Mouse (Mus musculus) left cerebral cortex, postnatal 4 days (tissue): ENCODE measurements around the gene Erc1. TPM values are rescaled to one million over a fixed set of nuclear protein-coding genes. Genes with fewer than 3 reads are reported as not detected.
"Not testable (repeated sequence)": the region's sequence is repeated elsewhere in the genome, so short reads cannot be mapped to it uniquely, and the experiment has no call there.

Experiments used
- DNase-seq: peaks from one replicate; pipeline ENCODE4 v3.0.0-alpha.2; 2022
- intact Hi-C: fragments of 180-260 bp; cut with DNase I; formaldehyde crosslinking; loops from one replicate; pipeline ENCODE4 v1.15.1; 2025
- total RNA-seq, 2 experiments: library from RNA; stranded (reverse); gene quantifications; 2 replicates each; pipeline ENCODE4 v1.2.3; 2021

Gene Erc1
- total RNA-seq = 100 to 1,000 TPM; 135 TPM

DNA sequence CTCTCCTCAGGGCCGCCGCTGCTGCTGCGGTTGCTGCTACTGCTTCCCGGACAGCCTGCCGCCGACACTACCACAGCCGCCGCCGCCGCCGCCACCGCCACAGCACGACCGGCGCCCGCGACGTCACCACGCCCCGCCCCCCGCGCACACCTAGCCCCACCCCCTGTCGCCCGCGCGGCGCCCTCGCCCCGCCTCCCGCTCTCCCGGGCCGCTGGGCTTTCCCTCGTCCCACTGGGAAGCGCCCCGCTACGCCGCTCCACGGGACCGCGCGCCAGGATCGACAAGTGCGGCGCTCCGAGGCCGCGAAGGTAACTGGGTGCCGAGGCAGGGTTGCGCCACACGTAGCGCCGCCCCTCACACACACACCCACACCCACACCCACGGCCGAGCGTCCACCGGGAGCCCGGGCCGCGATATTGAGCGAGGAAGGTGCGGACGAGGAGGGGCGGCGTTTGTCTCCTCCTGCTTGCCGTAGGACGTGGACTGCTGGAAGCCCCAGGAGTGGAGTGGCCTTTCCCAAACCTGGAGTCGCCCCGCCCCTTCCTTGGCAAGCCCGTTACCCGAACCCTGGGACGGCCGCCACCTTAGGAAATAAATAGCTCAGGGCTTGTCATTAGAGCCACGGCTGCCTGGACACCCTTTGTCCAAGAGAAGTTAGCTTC is at the start of gene Erc1:
TSS of gene Erc1 (minus strand) at position 134 of the 662 bp plus-strand sequence.
- DNase-seq = peak; percentile 96
- intact Hi-C loops = loop anchor here (10.0 kb wide), 1 partner anchor 57 kb away; the partner anchor contains the start of gene Rad52

DNA sequence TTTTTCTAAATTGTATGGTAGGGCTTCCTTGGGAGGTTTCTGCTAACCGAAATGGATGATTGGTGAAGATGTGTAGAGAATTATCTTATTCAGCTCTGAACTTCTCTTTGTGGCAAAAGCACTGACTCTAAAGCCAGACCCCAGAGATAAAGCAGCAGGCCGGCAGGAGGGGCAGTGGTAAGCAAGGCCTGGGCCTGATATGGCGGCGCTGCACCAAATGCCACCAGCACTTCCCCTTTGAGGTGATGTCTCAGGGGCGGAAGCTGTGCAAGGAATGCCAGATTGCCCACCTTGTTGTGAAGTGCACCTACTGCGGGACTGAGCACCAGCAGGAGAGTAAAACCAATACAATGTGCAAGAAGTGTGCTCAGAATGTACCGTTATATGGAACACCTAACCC is 44.7 kb upstream of the Erc1 start:
- DNase-seq = no peak
- intact Hi-C loops = no loop called here

- DNase-seq = no peak
- intact Hi-C loops = no loop called here
Observed at GRCm38 (mm10) chr6:119883151-119883550, 35.2 kb upstream of the Erc1 start.

DNA sequence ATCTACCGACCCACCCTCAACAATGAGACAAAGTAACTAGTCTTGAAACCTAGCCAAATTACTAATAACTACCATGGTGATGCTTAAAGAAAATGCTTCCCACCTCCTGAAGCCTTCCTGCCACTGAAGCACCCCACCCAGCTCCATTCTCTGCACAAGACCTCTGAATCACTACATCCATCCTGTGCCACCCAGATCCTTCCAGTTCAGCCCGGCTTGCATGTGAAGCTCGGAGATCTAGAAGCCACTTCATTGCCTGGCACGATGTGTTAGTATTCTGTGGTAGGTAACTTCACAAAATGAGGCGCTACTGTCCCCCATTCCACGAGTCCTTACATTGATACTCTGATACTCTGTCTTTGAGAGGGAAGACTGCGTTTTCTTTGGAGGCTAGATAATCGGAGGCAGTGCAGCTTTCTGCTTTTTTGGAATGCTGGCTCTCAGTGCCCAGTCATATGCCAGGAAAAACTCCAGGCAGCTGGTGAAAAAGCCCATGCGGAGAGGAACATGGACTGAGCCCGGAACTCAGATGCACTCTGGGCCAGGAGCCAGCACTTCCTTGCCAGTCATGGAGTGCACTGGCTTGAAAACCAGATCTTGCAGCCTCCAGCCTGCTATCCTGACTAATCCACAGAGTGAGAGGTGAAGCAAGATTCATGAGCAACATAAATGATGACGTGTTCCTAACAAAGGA is 16.5 kb upstream of the Erc1 start:
- peak; percentile 98 for DNase-seq
- intact Hi-C loops = no loop called here

DNA sequence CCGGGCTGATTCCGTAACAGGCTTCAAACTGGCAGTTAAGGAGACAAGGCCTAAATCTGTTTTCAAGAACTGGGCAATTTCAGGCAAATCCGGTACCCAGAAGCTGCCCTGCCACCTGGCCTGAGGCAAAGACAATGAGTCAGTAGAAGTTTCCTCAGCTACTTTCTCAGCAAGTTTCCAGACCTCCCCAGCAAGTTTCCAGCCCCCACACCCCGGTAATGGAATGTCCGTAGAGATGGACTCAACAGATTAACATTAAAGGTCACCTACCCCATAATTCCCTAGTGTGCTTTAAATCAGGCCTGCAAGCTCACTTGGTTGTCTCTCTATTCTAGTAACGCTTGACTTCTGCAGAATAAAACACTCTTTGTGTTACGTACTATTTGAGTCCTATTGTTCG is 13.6 kb upstream of the Erc1 start:
- no peak for DNase-seq
- intact Hi-C loops = no loop called here

GRCm38 (mm10) chr6:119860236-119860635 is 12.3 kb upstream of the Erc1 start:
- DNase-seq = no peak
- intact Hi-C loops = no loop called here

- intact Hi-C loops = no loop called here
- DNase-seq = no peak
Observed at GRCm38 (mm10) chr6:119855471-119855870, 7.5 kb upstream of the Erc1 start.

DNA sequence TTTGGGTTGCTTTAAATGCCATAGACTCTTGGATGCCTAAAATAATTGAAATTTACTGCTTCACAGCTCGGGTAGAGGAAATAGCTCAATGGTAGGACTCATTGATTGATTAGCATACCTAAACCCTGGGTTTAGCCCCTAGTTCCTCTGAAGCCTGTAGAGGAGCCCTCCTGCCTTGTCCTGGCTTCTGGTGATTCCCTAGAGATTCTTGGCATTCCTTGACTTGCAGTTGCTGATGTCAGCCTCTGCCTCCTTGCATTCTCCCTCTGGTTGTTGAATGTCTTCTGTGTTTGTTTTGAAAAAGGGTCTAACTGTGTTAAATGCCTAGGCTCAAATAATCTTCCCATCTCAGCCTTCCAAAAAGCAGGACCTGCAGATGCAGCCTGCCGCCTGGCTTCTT is 6.2 kb upstream of the Erc1 start:
- no peak for DNase-seq
- intact Hi-C loops = no loop called here

GRCm38 (mm10) chr6:119849858-119850257 is 1.9 kb upstream of the Erc1 start:
- no peak for DNase-seq
- intact Hi-C loops = loop anchor here (10.0 kb wide), 1 partner anchor 55 kb away; the partner anchor contains the start of gene Rad52

GRCm38 (mm10) chr6:119849348-119849709 is 1.4 kb upstream of the Erc1 start:
- no peak for DNase-seq
- intact Hi-C loops = loop anchor here (10.0 kb wide), 1 partner anchor 55 kb away; the partner anchor contains the start of gene Rad52

DNA sequence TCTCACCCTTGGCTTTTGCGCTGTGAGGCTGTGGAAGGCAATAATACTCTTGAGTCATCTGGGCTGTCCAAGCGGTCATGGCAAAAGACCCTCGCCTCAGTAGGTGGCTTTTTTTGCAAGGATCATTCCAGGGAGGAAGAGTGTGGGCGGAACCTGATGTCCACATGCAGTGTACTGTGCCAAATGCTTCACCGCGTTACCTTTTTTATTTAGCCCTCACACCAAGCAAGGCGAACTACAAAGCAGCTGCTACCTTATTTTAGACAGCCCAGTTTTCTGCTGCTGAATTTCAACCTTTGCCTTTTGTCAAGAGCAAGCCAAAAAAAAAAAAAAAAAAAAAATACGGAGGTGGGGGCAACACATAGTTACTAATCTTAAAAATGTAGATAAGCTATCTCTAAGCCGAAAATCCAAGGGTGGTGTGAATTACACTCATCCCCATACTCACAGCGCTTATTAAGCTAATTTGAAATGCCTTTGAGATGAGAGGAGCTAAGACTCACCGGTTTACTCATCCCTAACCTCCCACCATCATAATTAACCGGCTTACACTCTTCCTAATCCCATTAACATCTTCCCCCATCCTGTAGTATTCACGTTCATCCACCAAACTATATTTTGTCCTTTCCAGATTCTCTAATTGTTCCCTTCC is 855 bp upstream of the Erc1 start:
- intact Hi-C loops = loop anchor here (10.0 kb wide), 1 partner anchor 56 kb away; the partner anchor contains the start of gene Rad52
- DNase-seq = no peak

DNA sequence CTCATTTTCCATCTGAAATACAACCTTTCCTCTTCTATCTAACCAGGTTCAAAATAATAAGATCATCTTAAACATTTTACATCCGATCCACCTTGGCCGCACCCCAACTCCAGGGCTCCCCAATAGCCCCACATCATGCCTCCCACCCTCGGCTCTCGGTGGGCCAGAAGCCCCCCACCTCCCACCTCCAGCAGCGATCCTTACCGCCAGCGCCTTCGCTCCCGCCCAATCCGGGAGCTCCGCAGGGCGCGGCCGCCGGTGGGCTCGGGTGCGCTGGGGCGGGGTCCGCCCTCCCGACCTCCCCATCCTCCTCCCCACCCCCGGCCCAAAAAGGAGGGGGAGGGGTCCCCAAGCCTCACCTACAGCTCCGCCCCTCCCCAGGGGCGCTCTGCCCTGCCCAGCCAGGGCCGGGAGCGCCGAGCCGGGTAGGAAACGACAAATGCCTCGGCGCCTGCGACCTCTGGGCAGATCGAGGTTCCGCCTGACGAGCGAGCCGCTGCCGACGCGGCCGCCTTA is 391 bp downstream of the Erc1 start:
- intact Hi-C loops = loop anchor here (10.0 kb wide), 1 partner anchor 57 kb away; the partner anchor contains the start of gene Rad52
- no peak for DNase-seq

- intact Hi-C loops = loop anchor here (10.0 kb wide), 1 partner anchor 58 kb away; the partner anchor contains the start of gene Rad52
- no peak for DNase-seq
Observed at GRCm38 (mm10) chr6:119846751-119847517, 1.0 kb downstream of the Erc1 start.

DNA sequence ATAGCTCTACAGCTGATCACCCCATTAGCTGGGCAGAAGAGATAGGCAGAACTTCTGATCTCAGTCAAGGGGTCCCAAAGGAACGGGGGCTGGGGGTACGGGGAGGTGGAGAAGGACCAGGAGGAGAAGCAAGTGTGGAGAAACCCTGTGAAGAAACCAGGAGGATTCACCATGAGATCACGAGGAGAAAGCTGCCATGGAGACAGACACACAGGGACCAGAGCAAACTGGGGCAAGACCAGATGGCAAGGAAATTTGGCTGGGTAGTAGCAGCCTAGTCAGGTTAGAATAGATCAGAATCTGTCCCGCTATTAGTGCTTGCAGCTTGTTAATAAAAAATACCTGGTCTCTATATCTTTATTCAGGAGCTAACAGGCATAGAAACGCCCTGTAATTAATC is 18.0 kb downstream of the Erc1 start:
- DNase-seq = no peak
- intact Hi-C loops = no loop called here

DNA sequence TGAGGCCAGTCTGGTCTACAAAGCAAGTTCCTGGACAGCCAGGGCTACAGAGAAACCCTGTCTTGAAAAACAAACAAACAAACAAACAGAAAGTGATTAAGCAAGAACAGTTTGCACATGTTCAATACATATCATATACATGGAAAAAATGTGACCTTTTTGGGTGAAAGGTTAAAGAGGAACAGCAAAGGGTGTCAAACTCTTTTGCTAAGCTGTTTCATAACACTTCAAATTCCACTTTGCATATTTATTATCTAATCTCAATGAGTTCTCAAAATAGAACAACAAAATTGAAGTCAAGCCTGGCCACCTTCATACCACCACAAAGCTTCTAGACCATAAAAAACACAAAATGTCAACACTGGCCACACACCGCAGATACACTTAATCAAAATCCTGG is 19.8 kb downstream of the Erc1 start:
- intact Hi-C loops = no loop called here
- no peak for DNase-seq

- no peak for DNase-seq
- intact Hi-C loops = no loop called here
Observed at GRCm38 (mm10) chr6:119826701-119827100, 21.3 kb downstream of the Erc1 start.

DNA sequence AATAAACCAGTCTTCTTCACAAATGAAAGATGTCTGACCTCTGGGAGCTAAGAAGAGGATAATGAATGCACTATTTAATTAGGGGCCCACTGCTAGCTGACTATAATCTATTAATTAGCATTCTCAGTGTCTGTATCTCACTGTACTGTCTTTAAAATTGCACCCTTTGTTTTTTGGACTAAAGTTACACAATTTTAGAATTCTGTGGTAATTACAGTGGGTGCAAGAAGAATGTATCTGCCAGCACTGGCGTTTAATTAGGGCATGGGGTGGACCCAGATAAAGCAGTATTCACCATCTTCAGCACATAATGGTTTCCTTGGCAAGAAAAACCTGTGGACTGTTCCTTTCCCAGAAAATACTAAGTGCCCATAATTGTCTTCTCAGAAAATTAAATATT is 25.8 kb downstream of the Erc1 start:
- intact Hi-C loops = no loop called here
- DNase-seq = no peak

DNA sequence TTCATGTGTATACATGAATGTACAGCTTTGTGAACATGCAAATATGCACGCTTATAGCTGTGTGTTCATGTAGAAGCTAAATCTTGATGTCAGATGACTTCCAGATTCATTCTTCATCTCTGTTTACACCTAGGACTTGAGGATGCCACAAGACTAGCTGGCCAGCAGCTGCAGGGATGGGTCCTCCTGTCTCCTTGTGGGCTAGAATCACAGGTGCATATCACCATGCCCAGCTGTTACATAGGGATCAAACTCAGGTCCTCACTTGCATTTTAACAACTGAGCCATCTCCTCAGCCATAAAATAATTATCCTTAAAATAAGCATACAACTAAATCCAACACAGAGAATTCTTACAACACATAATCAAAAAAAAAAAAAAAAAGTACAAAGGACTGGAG is 26.8 kb downstream of the Erc1 start:
- intact Hi-C loops = no loop called here
- no peak for DNase-seq

DNA sequence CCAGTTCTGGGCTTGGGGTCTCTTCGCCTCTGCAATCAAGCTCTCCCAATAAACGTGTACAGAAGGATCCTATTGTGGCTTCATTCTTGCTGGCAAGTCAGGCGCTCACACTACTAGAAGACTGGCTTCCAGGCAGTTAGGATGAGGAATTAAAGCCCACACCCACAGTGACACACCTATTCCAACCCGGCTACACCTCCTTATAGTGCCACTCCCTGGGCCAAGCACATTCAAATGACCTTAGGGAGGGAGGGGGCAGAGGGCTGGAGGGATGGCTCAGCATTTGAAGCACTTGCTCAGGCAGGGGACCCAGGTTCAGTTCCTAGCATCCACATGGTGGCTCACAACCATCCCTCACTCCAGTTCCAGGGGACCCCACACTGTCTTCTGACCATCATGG is 29.4 kb downstream of the Erc1 start:
- no peak for DNase-seq
- intact Hi-C loops = no loop called here

DNA sequence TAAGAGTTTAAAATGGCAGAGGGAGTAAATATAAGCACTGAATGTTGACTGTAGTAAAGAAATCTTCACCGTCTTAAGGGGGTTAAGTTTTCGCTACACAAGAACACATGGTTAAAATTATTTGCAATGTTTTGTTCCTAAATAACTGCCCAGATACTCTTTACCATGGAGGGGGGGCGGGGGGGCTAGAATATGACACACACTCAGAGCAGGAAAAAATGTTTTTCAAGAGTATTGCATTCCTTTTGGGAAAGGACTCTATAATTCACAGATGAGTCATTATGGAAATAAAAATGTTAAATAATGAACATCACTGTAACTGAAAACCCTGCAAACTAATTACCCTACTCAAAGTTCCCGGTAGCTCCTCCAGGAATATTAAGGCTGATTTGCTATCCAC is 32.5 kb downstream of the Erc1 start:
- intact Hi-C loops = no loop called here
- DNase-seq = no peak

GRCm38 (mm10) chr6:119813055-119813454 is 34.9 kb downstream of the Erc1 start:
- DNase-seq, intact Hi-C loops: not testable (repeated sequence)
